Mouse (Mus musculus) cerebellum, postnatal 4 days (tissue): ENCODE results near the gene Tbrg4.
A peak's percentile ranks its signal among the peaks of the same experiment; 100 is the strongest.

Source experiments
- DNase-seq, 2 experiments: peaks; one replicate each; pipeline ENCODE4 v3.0.0; 2022; ENCODE audit warnings: low spot score in 2 of 2, mixed read lengths in 1 of 2

Gene Tbrg4

DNA sequence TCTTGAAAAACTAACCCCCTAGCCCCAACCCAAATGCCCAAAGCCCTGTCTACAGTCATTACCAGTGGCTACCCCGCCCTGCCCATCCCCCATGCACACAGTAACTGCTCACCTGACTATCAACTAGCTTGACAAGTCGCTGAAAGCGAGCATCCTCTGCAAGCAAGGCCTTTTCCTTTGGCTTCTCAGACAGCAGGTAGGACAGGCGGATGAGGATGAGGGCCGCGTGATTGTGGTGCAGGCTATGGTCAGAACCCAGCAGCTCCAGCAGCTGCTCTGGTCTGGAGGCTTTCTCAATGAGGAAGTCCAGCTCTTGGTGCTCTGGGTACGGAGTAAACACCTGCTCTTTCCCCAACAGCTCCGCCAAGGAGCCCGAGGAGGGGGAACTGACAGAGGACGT lies 2.2 kb downstream of the Tbrg4 start:
- DNase-seq, result no peak

DNA sequence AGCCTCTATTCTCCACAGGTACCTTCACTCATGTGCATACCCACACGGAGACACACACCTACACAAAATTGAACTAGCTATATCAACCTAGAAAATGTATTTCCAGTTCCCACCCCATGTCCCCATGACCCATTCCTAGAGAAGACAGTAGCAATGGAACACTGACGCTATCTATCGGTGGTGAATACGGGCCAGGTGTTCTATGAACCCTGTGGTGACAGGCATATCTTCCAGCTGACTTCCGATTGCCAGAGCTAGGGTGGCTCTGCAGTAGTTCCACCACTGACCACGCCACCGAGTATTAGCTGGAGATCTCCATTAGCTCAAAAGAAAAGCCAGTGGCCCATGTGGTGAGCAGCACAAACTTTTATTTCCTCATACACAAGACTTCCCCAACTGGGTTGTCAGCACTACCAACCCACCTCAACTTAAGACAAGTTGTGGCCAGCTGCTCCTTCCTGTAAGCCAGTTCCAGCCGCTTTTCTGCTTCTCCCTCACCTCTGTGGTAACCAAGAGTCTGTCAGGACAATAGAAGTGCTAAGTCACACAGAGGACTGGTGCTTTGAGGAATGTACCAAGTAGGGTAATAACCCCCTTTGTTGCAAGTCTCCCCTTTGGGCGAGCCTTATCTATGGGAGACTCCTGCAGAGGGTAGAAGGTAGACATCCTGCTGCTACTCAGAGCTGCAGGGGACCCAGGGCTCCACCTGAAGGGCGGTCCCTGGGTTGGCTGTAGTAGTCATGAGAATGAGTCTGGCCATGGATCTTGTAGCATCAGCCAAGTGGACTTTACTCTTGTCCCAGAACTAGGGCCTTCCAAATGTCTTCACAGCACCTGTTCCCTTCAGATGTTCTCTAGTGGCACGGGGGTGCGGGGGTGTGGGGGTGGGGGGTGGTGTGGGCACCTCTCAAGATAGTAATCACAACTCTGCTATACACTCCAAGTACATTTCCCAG lies 10.3 kb downstream of the Tbrg4 start:
- DNase-seq, result no peak

- peak; percentile 52 to 72 for DNase-seq
Measured at GRCm38 (mm10) chr11:6605491-6606399, 20.1 kb downstream of the Tbrg4 start, which contains the start of gene Nacad. Gene Nacad, minus strand, starts transcription at chr11:6606053.

- peak in 1 of 2 experiments; percentile 38 for DNase-seq
Measured at GRCm38 (mm10) chr11:6605021-6605481, 20.8 kb downstream of the Tbrg4 start.

GRCm38 (mm10) chr11:6604604-6604936 lies 21.3 kb downstream of the Tbrg4 start:
- no peak for DNase-seq

GRCm38 (mm10) chr11:6603887-6604603 lies 21.8 kb downstream of the Tbrg4 start:
- peak; percentile 21 to 62 for DNase-seq

DNA sequence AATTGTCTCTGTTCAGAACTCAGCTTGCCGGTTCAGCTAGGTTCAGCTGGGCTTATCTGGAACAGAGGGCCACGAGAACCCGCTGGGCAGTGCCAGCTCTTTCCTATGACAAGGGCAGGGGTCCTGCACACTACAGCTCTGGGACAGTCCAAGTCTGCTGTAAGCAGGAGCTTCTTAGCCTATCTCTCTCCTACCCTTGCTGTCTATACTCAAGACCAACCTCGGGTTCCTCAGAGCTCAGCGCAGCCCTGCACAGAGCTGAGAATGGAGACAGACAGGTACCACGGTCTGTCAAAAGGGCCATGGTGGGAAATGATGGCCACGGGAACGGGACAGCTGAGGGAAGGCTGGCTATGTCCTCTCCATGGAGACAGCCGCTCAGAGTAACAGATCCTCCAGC lies 22.6 kb downstream of the Tbrg4 start:
- no peak for DNase-seq

DNA sequence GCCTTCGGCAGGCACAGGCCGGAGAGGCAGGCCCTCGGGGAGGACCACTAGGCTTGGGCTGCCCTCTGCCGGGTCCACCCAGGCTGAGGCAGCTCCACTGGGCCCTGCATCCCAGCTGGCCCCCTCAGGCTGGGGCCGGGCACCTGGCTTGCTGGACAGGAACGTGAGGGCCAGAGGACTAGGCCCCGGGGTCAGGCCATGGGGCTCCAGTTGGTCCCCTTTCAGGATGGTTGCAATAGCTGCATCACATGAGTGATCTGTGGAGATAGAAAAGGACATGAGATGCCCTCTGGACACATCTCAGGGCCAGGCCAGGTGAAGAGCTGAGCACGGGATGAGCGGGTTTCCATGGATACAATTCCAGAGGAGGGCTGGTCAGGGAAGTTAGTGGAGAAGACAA lies 23.2 kb downstream of the Tbrg4 start:
- DNase-seq, result no peak

DNA sequence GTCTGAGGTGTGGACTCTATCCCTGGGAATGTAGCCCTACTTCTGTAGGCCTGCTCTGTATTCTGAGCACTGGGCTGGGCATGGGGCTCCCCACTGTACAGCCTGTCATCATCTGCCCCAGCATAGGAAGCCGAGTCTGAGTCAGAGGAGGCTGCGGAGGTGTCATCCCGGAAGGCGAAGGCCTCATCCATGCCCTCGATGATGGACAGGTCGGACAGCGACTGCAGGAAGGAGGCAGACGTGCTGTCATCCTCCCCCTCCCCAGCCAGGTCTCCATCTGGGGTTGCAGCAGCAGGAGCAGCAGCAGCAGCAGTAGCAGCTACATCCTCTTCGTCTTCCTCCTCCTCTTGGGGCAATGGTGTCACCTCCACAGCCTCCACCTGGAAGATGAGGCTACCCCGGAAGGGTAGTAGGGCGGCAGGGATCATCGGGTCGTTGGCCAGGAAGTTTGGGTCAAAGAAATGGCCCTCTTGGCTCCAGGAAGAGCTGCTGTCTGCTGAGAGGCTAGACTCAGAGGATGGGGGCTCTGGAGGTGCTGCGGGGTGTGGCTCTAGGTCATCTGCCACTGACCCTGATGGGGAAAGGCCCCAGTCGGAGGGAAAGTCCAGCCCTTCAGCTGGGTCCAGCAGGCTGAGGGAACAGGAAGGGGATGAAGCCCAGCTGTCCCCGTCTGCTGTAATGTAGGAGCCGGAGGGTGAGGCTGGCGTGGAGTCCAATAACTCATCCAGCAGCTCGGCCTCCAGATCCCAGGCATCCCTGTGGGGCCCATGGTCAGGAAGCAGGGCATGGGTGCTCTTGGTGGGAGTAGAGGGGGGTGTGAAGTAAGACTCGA lies 24.0 kb downstream of the Tbrg4 start:
- peak in 1 of 2 experiments; percentile 20 for DNase-seq

DNA sequence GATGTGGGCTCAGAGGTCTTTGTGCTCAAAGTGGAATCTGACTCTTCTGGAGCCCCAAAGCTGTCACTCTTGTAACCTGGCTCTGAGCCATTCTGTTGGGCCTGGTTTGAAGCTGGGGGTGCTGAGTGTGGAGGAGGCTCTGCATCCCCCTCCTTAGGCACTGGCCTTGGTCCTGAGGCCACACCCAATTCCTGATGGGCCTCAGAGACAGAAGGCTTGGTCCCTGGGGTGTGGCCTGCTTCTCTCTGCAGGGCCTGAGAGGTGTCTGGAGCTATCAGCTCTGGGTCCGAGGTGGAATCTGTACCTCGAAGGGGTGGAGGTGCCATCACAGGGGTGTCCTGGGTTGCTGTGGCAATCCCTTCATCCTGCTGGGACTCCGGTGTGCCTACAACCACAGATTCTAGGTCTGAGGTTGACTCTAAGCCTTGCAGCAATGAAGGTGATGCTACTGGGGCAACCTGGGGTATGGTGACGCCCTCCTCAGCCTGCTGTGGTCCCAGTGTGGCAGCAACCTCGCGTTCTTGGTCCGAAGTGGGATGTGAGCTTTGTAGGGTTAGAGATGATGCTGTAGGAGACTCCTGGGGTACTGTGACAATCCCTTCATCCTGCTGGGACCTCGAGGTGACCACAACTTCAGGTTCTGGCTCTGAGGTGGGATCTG lies 25.5 kb downstream of the Tbrg4 start:
- DNase-seq, result no peak

GRCm38 (mm10) chr11:6599831-6600230 lies 26.0 kb downstream of the Tbrg4 start:
- DNase-seq, result no peak

- peak in 1 of 2 experiments; percentile 25 for DNase-seq
Measured at GRCm38 (mm10) chr11:6599011-6599681, 26.7 kb downstream of the Tbrg4 start.

DNA sequence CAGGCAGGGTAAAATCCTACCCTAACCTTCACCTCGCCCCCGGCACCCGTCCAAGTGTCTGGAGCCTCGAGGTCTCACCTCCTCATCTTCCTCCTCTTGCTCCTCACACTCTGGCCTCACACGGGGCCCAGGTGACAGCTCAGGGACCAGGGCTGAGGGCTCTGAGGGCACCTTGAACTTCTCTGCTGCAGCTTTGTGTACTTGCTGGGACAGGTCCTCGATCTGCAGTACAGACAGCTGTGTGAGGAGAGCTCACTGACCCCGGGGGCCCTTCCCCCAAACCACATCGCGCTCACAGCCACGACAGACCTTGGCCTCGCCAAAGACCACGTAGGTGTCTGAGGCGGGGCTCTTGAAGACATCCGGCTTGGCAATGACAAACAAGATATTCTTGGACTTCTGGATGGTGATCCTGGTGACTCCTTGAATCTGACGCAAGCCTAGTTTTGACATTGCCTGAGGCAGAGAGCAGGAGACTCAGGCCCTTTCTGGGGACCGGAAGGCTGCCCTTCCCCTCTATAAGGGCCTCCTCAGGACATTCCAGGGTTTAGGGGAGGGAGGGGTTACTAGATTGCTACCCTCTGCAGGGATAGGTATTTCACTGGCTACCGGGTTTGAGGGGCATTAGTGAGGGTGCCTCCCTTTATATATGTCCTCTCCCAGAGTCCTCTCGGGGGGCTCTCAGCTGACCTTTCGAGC lies 27.5 kb downstream of the Tbrg4 start:
- no peak for DNase-seq

GRCm38 (mm10) chr11:6597523-6597922 lies 28.3 kb downstream of the Tbrg4 start:
- peak in 1 of 2 experiments; percentile 25 for DNase-seq

DNA sequence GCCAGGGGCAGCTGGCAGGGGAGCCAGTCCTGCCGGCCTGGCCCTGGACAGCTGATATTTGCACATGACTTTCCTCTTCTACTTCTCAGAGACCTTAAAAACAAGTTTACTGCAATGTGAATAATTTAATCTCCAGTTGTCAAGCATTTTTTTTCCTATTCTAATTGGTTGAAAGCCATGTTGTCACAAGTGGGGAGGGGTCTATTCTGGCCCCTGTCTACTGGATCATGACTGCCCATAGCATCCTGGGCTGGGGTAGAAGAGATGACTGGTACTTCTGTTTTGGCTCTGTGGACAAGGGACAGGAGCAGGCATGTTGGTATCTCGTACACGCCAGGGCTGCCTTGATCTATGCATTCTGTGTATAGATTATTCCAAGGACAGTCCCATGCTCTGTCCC lies 29.3 kb downstream of the Tbrg4 start:
- DNase-seq, result no peak

DNA sequence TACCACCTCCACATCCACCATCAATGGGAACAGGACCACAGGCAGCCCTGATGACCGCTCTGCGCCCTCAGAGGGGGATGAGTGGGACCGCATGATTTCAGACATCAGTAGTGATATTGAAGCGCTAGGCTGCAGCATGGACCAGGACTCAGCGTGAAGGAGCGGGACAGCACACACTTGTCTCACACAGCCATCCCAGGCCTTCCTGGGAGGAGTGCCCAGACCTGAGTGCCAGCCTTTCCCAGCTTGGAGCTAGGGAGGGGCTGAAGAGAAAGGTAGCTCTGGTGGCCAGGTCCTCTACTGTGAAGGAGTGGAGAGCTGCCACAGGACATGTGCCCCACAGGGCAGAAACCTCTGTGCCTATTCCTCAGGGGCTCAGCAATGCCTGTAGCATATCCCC lies 29.7 kb downstream of the Tbrg4 start:
- DNase-seq, result no peak

- no peak for DNase-seq
Measured at GRCm38 (mm10) chr11:6595339-6595738, 30.5 kb downstream of the Tbrg4 start.

- no peak for DNase-seq
Measured at GRCm38 (mm10) chr11:6594845-6595244, 31.0 kb downstream of the Tbrg4 start.

DNA sequence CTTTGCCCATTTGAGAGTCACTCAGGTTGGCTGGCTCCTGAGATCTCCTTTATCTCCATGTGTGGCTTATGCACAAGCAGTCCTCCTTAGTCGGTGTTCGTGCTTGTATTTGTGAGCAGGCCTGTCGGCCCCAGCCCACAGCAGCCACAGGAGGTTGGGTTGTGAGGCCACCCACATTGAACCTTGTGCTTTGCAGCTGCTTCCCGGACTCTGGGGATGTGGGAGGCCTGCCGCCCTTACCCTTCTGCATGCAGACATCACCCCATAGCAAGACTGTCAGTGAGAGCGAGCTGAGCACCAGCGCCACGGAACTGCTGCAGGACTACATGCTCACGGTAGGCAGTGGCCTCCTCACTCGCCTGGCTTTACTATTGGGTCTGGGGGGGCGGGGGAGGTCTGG lies 32.5 kb downstream of the Tbrg4 start:
- DNase-seq, result no peak
